Mouse (Mus musculus): ENCODE measurements around the gene Il22ra1. TPM values are rescaled to one million over a fixed set of nuclear protein-coding genes. Genes with fewer than 3 reads are reported as not detected.

The Il22ra1 gene
- polyA plus RNA-seq, 1 experiment from 2014 or later = not detected

GRCm38 (mm10) chr4:135692916-135693315, 35.1 kb upstream of the Il22ra1 start:
- peaks cover 3% of the 10 kb centered on the region; the same call in 1 of the 2 replicates for H3K9me3 ChIP-seq (ENCODE audit: control insufficient read depth, low read length)
- DNase-seq (ENCODE audit: low spot score) (no peak), ATAC-seq (ENCODE audit: insufficient read depth, low FRiP score, low TSS enrichment) (no peak)
- H3K4me2 ChIP-seq (ENCODE audit: low read depth) = no peak overlapping the region
- no peak overlapping the region for H3K9ac ChIP-seq (ENCODE audit: low read length)
- no peak overlapping the region for H3K27ac ChIP-seq (ENCODE audit: low read depth, low read length)
- no peaks in the 10 kb centered on the region for H3K36me3 ChIP-seq (ENCODE audit: control insufficient read depth, insufficient read depth, low read length)
- no peak overlapping the region for H3K4me3 ChIP-seq (ENCODE audit: low read depth, low read length)
- WGBS = 86% methylated on average over 4 of the region's 4 CpGs
- H3K4me1 ChIP-seq (ENCODE audit: control insufficient read depth, insufficient read depth, low read length) = no peaks in the 10 kb centered on the region
- peaks cover 3% of the 10 kb centered on the region for H3K27me3 ChIP-seq (ENCODE audit: control insufficient read depth, insufficient read depth, low read length)

- H3K27ac ChIP-seq (ENCODE audit: low read depth, low read length) = no peak overlapping the region
- H3K36me3 ChIP-seq (ENCODE audit: control insufficient read depth, insufficient read depth, low read length) = no peaks in the 10 kb centered on the region
- no peaks in the 10 kb centered on the region for H3K27me3 ChIP-seq (ENCODE audit: control insufficient read depth, insufficient read depth, low read length)
- ATAC-seq (ENCODE audit: insufficient read depth, low FRiP score, low TSS enrichment) = no peak
- H3K4me3 ChIP-seq (ENCODE audit: low read depth, low read length) = no peak overlapping the region
- WGBS = 81% methylated on average over 7 of the region's 7 CpGs
- no peak overlapping the region for H3K9ac ChIP-seq (ENCODE audit: low read length)
- no peak for DNase-seq (ENCODE audit: low spot score)
- H3K4me1 ChIP-seq (ENCODE audit: control insufficient read depth, insufficient read depth, low read length) = no peaks in the 10 kb centered on the region
- peaks cover 4% of the 10 kb centered on the region; the same call in 1 of the 2 replicates for H3K9me3 ChIP-seq (ENCODE audit: control insufficient read depth, low read length)
- no peak overlapping the region for H3K4me2 ChIP-seq (ENCODE audit: low read depth)
These were observed 29.5 kb upstream of the Il22ra1 start for GRCm38 (mm10) chr4:135698498-135698897.

GRCm38 (mm10) chr4:135703497-135703896, 24.5 kb upstream of the Il22ra1 start:
- H3K4me3 ChIP-seq (ENCODE audit: low read depth, low read length) = no peak overlapping the region
- DNase-seq (ENCODE audit: low spot score) (no peak), ATAC-seq (ENCODE audit: insufficient read depth, low FRiP score, low TSS enrichment) (no peak)
- H3K36me3 ChIP-seq (ENCODE audit: control insufficient read depth, insufficient read depth, low read length) = no peaks in the 10 kb centered on the region
- H3K27me3 ChIP-seq (ENCODE audit: control insufficient read depth, insufficient read depth, low read length) = no peaks in the 10 kb centered on the region
- no peak overlapping the region for H3K27ac ChIP-seq (ENCODE audit: low read depth, low read length)
- H3K4me1 ChIP-seq (ENCODE audit: control insufficient read depth, insufficient read depth, low read length) = no peaks in the 10 kb centered on the region
- no peaks in the 10 kb centered on the region for H3K9me3 ChIP-seq (ENCODE audit: control insufficient read depth, low read length)
- 78% methylated on average over 13 of the region's 13 CpGs for WGBS
- no peak overlapping the region for H3K4me2 ChIP-seq (ENCODE audit: low read depth)
- H3K9ac ChIP-seq (ENCODE audit: low read length) = no peak overlapping the region

DNA sequence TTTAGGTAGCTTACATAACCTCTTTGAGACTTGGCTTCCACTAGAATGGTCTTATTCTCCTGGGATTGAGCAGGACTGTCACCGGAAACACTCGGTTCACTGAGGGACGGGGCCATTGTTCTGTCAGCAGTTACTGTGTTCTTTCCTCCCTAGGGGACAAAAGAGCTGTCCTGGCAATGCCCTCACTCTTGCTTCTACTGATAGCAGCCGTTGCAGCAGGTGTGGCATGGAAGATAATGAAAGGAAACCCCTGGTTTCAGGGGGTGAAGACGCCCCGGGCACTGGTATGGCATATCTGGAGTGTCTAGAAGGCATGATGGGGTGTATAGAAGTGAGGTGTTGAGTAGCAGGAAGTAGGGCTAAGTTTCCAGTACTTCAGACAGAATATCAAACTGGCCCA, 24.0 kb upstream of the Il22ra1 start:
- 58% methylated on average over 6 of the region's 6 CpGs for WGBS
- Histone ChIP-seq H3K9me3 (ENCODE audit: control insufficient read depth, low read length) (no peaks in the 10 kb centered on the region), H3K36me3 (ENCODE audit: control insufficient read depth, insufficient read depth, low read length) (no peaks in the 10 kb centered on the region), H3K27me3 (ENCODE audit: control insufficient read depth, insufficient read depth, low read length) (no peaks in the 10 kb centered on the region), H3K4me3 (ENCODE audit: low read depth, low read length) (no peak overlapping the region), H3K9ac (ENCODE audit: low read length) (no peak overlapping the region), H3K4me1 (ENCODE audit: control insufficient read depth, insufficient read depth, low read length) (no peaks in the 10 kb centered on the region), H3K27ac (ENCODE audit: low read depth, low read length) (no peak overlapping the region), H3K4me2 (ENCODE audit: low read depth) (no peak overlapping the region)
- DNase-seq (ENCODE audit: low spot score) = no peak
- ATAC-seq (ENCODE audit: insufficient read depth, low FRiP score, low TSS enrichment) = no peak

DNA sequence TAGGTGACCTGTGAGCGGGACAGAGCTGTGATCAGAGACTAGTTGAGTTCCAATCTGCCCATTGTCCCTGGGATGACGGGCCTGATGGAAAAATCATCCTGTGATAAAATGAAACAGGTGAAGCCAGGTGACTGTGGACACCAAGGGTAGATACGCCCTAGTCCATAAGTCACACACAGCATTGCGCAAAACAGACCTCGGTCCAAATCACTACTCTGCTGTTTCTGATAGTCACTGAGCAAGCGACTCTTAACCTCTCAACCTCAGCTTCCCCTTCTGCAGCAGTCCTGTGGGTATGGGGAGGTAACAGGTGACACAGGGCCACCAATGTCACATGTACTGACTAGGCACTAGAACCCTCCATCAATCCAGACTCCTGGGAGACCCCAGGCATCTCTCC, 21.9 kb upstream of the Il22ra1 start:
- H3K36me3 ChIP-seq (ENCODE audit: control insufficient read depth, insufficient read depth, low read length) = no peaks in the 10 kb centered on the region
- WGBS = 93% methylated on average over 6 of the region's 6 CpGs
- H3K9me3 ChIP-seq (ENCODE audit: control insufficient read depth, low read length) = no peaks in the 10 kb centered on the region
- no peak for DNase-seq (ENCODE audit: low spot score)
- H3K27ac ChIP-seq (ENCODE audit: low read depth, low read length) = no peak overlapping the region
- no peaks in the 10 kb centered on the region for H3K4me1 ChIP-seq (ENCODE audit: control insufficient read depth, insufficient read depth, low read length)
- H3K4me2 ChIP-seq (ENCODE audit: low read depth) = no peak overlapping the region
- no peak for ATAC-seq (ENCODE audit: insufficient read depth, low FRiP score, low TSS enrichment)
- no peaks in the 10 kb centered on the region for H3K27me3 ChIP-seq (ENCODE audit: control insufficient read depth, insufficient read depth, low read length)
- H3K4me3 ChIP-seq (ENCODE audit: low read depth, low read length) = no peak overlapping the region
- H3K9ac ChIP-seq (ENCODE audit: low read length) = no peak overlapping the region

- peak; percentile 84 for DNase-seq (ENCODE audit: low spot score)
- Histone ChIP-seq H3K9ac (ENCODE audit: low read length) (no peak overlapping the region), H3K9me3 (ENCODE audit: control insufficient read depth, low read length) (no peaks in the 10 kb centered on the region), H3K36me3 (ENCODE audit: control insufficient read depth, insufficient read depth, low read length) (no peaks in the 10 kb centered on the region), H3K4me2 (ENCODE audit: low read depth) (peak overlapping the region; percentile 31), H3K4me3 (ENCODE audit: low read depth, low read length) (0 out of 2 replicates have a peak overlapping the region, but pooled peaks have one; percentile 16), H3K27ac (ENCODE audit: low read depth, low read length) (no peak overlapping the region), H3K27me3 (ENCODE audit: control insufficient read depth, insufficient read depth, low read length) (no peaks in the 10 kb centered on the region), H3K4me1 (ENCODE audit: control insufficient read depth, insufficient read depth, low read length) (no peaks in the 10 kb centered on the region)
- 11% methylated on average over 8 of the region's 8 CpGs for WGBS
- ATAC-seq (ENCODE audit: insufficient read depth, low FRiP score, low TSS enrichment) = 0 out of 2 replicates have a peak, but pooled peaks have one; percentile 23
These were observed 18.9 kb upstream of the Il22ra1 start for GRCm38 (mm10) chr4:135709072-135709564.

- Histone ChIP-seq H3K4me3 (ENCODE audit: low read depth, low read length) (no peak overlapping the region), H3K9ac (ENCODE audit: low read length) (no peak overlapping the region), H3K27ac (ENCODE audit: low read depth, low read length) (no peak overlapping the region), H3K4me2 (ENCODE audit: low read depth) (no peak overlapping the region), H3K36me3 (ENCODE audit: control insufficient read depth, insufficient read depth, low read length) (no peaks in the 10 kb centered on the region), H3K27me3 (ENCODE audit: control insufficient read depth, insufficient read depth, low read length) (no peaks in the 10 kb centered on the region), H3K9me3 (ENCODE audit: control insufficient read depth, low read length) (no peaks in the 10 kb centered on the region), H3K4me1 (ENCODE audit: control insufficient read depth, insufficient read depth, low read length) (no peaks in the 10 kb centered on the region)
- ATAC-seq (ENCODE audit: insufficient read depth, low FRiP score, low TSS enrichment) (no peak), DNase-seq (ENCODE audit: low spot score) (no peak)
- WGBS = 84% methylated on average over 11 of the region's 11 CpGs
These were observed 18.4 kb upstream of the Il22ra1 start for GRCm38 (mm10) chr4:135709621-135710020.

- H3K9me3 ChIP-seq (ENCODE audit: control insufficient read depth, low read length) = no peaks in the 10 kb centered on the region
- no peaks in the 10 kb centered on the region for H3K4me1 ChIP-seq (ENCODE audit: control insufficient read depth, insufficient read depth, low read length)
- H3K4me3 ChIP-seq (ENCODE audit: low read depth, low read length) = no peak overlapping the region
- no peaks in the 10 kb centered on the region for H3K36me3 ChIP-seq (ENCODE audit: control insufficient read depth, insufficient read depth, low read length)
- H3K27me3 ChIP-seq (ENCODE audit: control insufficient read depth, insufficient read depth, low read length) = no peaks in the 10 kb centered on the region
- 83% methylated on average over 3 of the region's 3 CpGs for WGBS
- ATAC-seq (ENCODE audit: insufficient read depth, low FRiP score, low TSS enrichment) = no peak
- no peak for DNase-seq (ENCODE audit: low spot score)
- H3K9ac ChIP-seq (ENCODE audit: low read length) = no peak overlapping the region
- no peak overlapping the region for H3K27ac ChIP-seq (ENCODE audit: low read depth, low read length)
- no peak overlapping the region for H3K4me2 ChIP-seq (ENCODE audit: low read depth)
These were observed 17.6 kb upstream of the Il22ra1 start for GRCm38 (mm10) chr4:135710392-135710791.

- Histone ChIP-seq H3K27me3 (ENCODE audit: control insufficient read depth, insufficient read depth, low read length) (no peaks in the 10 kb centered on the region), H3K27ac (ENCODE audit: low read depth, low read length) (no peak overlapping the region), H3K4me3 (ENCODE audit: low read depth, low read length) (no peak overlapping the region), H3K36me3 (ENCODE audit: control insufficient read depth, insufficient read depth, low read length) (no peaks in the 10 kb centered on the region), H3K9me3 (ENCODE audit: control insufficient read depth, low read length) (no peaks in the 10 kb centered on the region), H3K4me2 (ENCODE audit: low read depth) (no peak overlapping the region), H3K9ac (ENCODE audit: low read length) (no peak overlapping the region), H3K4me1 (ENCODE audit: control insufficient read depth, insufficient read depth, low read length) (no peaks in the 10 kb centered on the region)
- no peak for ATAC-seq (ENCODE audit: insufficient read depth, low FRiP score, low TSS enrichment)
- WGBS = 92% methylated on average over 8 of the region's 8 CpGs
- DNase-seq (ENCODE audit: low spot score) = no peak
These were observed 13.2 kb upstream of the Il22ra1 start for GRCm38 (mm10) chr4:135714776-135715175.

Measured in neural tube, embryonic 11.5 days (tissue).